Mouse (Mus musculus) layer of hippocampus, postnatal 25 days (tissue): ENCODE measurements around the gene Gm10197. TPM values are rescaled to one million over a fixed set of nuclear protein-coding genes. Genes with fewer than 3 reads are reported as not detected.
"Not testable (repeated sequence)": the region's sequence is repeated elsewhere in the genome, so short reads cannot be mapped to it uniquely, and the experiment has no call there.

Source experiments
- DNase-seq, 2 experiments: peaks; one replicate each; pipeline ENCODE4 v3.0.0; 2022; ENCODE audit warnings: mixed read lengths in 2 of 2, low spot score in 1 of 2; ENCODE audit errors: extremely low spot score in 1 of 2
- total RNA-seq, 2 experiments: library from RNA; stranded (reverse); gene quantifications; 2 replicates each; pipeline ENCODE4 v1.2.3; 2021

The Gm10197 gene
- total RNA-seq, 2 experiments from 2014 or later: not detected

DNA sequence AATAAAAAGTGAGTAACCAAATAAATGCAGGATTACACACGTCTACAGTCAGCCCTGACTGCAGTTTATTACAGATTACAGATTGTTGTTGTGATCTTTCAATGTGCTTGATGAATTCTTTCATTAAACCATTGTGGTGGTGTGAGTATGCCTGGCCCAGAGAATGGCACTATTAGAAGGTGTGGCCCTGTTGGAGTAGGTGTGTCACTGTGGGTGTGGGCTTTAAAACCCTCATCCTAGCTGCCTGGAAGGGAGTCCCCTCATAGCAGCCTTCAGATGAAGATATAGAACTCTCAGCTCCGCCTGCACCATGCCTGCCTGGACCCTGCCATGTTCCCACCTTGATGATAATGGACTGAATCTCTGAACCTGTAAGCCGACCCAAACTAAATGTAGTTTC is 23.4 kb upstream of the Gm10197 start:
- DNase-seq: not testable (repeated sequence)

DNA sequence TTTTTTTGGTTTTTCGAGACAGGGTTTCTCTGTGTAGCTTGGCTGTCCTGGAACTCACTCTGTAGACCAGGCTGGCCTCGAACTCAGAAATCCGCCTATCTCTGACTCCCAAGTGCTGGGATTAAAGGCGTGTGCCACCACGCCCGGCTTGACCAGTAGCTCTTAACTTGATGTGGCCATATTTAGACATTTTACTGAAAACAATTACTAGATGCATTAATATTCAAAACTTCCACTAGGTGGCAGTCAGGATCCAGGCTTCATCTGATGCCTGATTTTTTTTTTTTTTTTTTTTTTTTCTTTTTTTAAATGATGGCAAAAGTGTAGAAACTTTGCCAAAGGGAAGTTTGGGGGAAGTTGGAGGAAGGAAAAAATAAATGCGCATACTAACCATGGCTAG is 23.0 kb upstream of the Gm10197 start:
- no peak for DNase-seq

- DNase-seq: no peak
These were observed 22.1 kb upstream of the Gm10197 start for GRCm38 (mm10) chr19:53393646-53394045.

DNA sequence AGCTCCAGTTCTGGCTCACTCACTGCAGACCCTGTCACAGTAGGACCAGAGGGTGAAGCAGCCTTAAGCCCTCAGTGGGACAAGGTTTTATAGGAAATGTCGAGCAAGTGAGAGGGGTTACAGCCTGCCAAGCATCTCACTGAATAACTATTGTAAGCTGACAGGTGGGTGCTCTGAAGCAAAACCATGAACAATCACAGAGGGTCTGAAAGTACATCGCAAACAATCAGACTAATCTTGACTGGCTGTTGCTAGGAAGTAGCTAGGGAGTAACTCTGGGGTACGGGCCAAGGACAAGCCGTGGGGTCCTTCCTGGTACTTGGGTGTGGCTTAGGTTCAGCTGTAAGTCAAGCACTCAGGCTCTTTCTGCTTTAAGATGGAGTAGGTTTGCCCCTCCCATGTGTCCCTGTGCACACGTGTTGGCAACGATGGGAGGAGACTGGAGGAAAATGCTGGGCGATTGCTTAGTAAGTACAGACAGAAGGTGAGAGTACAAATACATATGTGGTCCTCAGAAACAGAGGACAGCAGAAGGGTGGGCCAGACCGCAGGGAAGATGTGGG is 21.3 kb upstream of the Gm10197 start:
- DNase-seq: no peak

- DNase-seq: no peak
These were observed 20.2 kb upstream of the Gm10197 start for GRCm38 (mm10) chr19:53391787-53392186.

DNA sequence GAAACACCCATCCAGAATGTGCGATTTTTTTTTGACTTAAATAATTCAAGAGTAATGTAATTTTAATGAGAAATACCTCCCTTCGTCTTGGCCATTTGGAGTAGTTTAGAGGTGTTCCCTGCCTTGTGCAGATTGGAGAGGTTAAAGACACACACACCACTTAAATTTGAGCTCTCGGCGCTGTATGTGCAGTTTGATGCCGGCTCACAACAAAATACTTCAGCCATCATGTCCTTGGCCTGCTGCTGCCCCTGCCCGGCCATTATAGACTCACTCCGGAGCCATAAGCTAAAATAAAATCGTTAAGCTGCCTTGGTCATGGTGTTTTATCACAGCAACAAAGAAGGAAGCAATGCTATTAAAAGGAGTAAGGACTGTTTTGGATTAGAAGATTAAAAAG is 19.8 kb upstream of the Gm10197 start:
- no peak for DNase-seq

DNA sequence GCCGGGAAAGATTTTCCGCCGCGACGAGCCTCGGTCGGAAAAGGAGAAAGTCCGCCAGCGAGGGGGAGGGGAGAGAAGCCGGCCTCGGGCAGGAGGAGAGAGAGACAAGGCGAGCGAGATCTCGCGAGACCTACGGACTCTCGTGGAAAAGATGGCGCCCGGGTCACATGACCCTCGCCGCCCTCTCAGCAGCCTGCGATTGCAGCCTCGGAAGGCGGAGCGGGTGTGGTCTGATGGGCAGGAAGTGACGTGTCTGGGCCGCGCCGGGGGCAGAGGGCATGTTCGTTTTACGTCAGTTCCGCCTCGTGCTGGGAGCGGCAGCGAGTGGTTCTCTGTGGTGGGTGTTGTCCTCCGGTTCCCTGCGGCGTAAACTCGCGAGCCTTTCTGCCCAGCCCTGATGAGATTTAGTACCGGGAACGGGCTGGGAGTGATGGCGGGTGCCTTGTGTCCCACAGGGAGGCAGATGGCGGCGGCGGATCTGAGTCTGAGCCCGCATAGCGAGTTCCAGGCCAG is 19.0 kb upstream of the Gm10197 start, which contains the start of gene Smndc1:
Gene Smndc1, minus strand, starts transcription at position 84 of the 513 bp plus-strand sequence.
- peak; percentile 93 to 94 for DNase-seq

DNA sequence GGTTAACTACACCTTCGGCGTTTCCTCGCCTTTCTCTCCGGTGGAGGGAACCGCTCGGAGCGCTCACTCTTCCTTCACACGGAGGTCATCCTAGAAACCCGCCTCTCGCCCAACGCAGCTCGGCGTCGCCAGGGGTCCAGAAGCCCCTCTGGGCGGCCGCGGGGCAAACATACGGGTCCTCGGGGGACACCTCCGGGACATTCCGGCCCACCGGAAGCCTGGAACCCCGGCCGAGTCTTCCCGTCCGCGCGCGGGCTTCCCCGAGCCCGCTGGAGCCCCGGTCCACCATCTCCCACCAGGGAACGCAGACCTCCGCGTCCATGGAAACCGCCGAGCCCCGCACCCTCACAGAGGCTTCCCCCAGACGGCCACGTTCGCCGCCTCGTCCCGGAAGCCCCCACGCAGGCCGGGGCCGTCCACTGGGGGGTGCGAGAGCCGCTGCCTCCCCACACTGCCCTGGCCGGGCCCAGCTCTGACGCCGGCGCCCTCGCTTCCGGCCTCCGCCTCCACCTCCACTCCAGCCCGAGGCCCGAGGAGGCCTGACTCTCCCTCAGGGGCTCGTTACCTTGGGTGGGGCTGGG is 18.4 kb upstream of the Gm10197 start:
- DNase-seq: peak in 1 of 2 experiments; percentile 37

DNA sequence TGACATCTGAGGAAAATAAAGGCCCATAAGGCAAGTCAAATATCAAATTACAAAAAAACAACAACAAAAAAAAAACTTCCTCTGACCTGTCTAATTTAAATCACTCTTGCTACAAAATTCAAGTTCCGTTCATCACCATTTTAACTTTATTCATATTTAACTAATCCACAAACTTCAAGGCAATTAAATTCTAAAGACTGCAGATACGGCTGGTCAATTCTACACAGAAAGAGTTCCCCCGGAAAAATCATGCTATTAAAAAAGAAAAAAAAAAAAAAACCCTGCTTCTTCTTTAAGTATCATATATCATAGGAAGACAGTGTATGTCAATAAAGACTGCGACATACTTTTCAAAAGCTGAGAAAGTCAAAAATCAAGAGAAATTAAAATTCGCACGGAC is 17.9 kb upstream of the Gm10197 start:
- no peak for DNase-seq

- no peak for DNase-seq
These were observed 11.8 kb upstream of the Gm10197 start for GRCm38 (mm10) chr19:53383336-53383735.

DNA sequence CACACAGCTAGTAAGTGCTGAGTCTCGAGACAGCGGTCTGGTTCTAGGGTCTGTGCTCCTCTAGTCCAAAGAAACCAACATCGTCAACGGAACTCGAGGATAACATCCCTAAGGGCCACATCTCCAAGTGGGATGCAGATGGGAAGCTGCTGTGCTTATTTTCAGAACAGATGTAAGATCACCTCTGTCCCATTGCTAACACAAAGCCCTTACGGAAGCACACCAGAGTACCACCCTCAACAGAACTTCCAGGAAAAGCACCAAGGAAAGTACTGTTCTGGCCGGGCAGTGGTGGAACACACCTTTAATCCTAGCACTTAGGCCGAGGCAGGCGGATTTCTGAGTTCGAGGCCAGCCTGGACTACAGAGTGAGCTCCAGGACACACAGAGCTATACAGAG is 6.9 kb upstream of the Gm10197 start:
- DNase-seq: no peak

- no peak for DNase-seq
These were observed 6.1 kb upstream of the Gm10197 start for GRCm38 (mm10) chr19:53377652-53378051.

GRCm38 (mm10) chr19:53375816-53376215 is 4.2 kb upstream of the Gm10197 start:
- no peak for DNase-seq

DNA sequence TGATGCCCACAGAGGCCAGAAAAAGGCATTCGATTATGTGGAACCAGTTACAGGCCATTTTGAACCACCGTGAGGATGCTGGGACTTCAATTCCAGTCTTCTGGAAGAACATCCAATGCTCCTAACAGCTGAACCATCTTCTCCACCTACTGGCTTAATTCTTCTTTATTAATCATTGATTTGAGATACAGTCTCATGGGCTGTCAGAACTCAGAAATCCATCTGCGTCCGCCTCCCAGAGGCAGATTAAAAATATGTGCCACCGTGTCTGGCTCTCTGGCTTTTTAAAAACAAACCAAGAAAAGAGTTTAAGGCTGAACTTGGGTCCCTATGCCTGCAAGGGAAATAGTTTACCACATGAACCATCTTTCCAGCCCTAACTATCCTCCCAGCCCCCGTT is 3.7 kb upstream of the Gm10197 start:
- no peak for DNase-seq

DNA sequence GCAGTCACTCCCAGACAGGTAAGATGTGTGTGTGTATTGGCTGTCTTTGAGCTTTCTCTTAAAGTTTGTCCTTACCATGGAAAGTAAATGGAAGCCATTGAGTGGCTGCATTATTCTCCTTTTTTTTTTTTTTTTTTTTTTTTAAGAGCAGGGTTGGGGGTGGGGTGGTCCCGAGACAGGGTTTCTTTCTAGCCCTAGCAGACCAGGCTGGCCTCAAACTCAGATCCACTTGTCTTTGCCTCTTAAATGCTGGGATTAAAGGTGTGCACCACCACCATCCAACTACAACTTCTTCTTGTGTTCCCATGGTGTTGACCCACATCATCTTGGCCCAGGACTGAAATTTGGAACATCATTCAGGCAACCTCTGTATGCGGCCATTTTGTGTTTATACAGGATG is 2.0 kb upstream of the Gm10197 start:
- DNase-seq: no peak

DNA sequence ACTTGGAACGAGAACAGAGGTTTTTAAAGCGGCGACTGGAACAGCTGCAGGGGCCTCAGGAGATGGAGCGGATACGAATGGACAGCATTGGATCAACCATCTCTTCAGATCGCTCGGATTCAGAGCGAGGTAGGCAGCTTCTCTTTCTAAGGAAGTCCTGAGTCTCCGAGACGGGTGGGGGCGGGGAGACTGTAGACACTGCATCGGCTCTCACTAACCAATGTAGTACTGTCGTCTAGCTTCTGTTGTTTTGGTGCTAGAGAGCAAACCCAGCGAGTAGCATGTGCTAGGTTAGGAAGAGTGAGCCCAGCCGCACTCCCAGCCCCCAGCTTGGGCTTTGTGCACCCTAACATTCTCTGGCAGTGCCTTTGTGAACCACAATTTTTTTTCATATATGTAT is 1.3 kb downstream of the Gm10197 start:
- DNase-seq: no peak

DNA sequence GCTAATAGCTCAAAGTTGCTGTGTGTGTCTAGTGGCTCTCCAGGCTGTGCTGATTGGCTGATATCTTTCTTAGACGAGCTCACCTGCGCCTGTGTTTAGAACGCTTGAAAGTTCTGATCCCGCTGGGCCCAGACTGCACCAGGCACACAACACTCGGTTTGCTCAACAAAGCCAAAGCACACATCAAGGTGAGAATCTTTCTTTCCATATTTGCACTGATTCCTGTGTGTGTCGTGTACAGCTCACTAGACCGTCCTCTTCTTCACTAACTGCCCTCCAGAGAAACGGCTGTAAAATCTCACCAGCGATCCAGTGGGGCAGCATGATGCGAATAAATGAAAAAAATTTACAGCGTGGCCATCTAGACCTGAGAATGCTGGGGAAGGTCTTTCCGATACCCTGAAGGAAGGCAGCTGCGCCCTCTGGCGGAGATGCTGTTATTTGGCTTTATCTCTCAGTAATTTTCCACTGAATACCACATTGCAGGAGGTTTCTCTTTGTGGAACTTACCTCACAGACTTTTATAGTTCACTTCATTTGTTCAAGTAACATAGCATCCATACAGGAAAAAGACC is 2.0 kb downstream of the Gm10197 start:
- peak; percentile 77 to 92 for DNase-seq

DNA sequence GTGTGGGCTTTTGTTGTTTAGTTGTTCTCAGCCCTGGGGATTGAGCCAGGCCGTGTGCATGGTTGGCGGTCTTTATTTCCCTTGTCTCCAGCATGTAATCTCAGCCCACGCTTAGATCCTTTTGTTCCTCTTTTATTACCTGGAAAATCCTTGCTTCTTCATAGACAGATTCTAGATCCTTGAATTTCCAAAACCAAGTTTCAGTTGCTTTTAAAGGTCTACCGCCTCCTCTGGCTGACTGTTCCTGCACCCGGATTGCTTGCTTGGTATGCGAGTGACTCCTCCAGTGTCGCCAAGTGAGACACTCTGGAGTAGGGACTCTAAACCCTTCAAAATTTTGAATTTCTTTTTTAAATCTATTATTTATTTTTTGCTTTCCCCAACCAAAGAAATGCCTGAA is 4.7 kb downstream of the Gm10197 start:
- DNase-seq: no peak

DNA sequence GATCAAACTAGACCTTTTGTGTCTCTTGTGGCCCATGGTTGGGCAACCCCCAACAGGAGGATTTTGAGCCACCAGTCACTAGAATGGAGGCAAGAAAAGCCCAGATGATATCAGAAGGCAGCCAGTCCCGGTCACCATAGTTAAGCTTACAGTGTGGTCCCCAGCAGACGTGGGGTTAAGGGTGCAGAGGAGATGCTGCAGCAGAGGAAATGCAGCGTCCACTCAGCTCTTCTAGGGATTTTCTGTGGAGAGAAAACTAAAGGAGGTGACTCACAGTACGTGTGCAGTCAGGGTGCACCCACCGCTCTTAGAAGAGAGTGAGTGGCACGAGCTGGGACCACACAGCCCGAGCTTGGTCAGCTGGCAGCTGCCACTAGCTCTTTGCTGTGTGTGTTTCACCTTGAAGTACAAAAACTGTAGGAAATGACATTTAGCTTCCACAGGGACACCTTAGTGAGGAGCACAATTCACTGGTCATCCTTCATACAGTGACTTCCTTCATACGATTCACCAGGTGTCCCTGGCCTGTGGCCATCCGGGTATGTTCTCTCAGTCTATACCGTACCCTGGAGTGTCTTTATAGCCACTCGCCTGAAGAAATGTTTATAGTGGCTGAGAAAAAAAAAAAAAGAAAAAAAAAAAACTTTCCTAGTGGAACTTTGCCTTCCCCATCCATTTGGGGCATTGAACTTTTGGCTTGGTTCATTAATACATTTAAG is 5.3 kb downstream of the Gm10197 start:
- no peak for DNase-seq

DNA sequence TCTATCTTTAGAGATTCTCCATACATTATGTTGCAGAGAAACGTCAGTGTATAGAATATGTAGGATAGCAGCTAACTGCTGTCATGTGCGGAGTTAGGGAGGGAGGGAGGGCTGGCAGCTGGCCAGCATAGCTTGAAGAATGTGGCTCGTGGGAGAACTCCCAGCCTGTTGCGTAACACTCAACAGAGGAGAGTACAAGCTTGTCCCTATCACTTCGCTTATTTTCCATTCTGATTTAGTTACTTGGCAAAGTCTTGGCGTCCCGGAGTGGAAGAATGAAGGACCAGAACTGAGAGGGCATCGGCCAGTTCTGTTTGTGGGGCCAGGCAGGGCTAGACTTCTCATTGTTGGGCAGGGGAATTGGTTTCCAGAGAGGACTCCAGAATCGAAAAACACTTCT is 6.6 kb downstream of the Gm10197 start:
- DNase-seq: no peak

GRCm38 (mm10) chr19:53364551-53364950 is 7.0 kb downstream of the Gm10197 start:
- DNase-seq: no peak
